Mouse (Mus musculus) MEL (cell line): ENCODE measurements around the gene B230104I21Rik. TPM values are rescaled to one million over a fixed set of nuclear protein-coding genes. Genes with fewer than 3 reads are reported as not detected.

Experiments used
- DNase-seq: peaks from one replicate; pipeline ENCODE4 v3.0.0; 2011; ENCODE audit warnings: low read depth, low spot score
- H3K27ac ChIP-seq: 2 replicates; pipeline ENCODE4 v1.5.1; 2012; ENCODE audit warnings: low read depth, mild to moderate bottlenecking, control low read depth, low read length, moderate library complexity; ENCODE audit not compliant: control insufficient read depth
- H3K27me3 ChIP-seq, 2 experiments: fragments of 150-350 bp in 1 of 2; sonication (generic) in 1 of 2; 2 replicates each; pipeline ENCODE4 v1.6.1; 2012; ENCODE audit warnings: low read length in 2 of 2, mild to moderate bottlenecking in 2 of 2, improper control_type of control experiment in 1 of 2, moderate library complexity in 1 of 2; ENCODE audit not compliant: insufficient read depth in 2 of 2, control insufficient read depth in 1 of 2
- H3K36me3 ChIP-seq, 2 experiments: 2 replicates each; pipeline ENCODE4 v1.6.1; 2012 to 2014; ENCODE audit warnings: low read length in 2 of 2, improper control_type of control experiment in 1 of 2, inconsistent platforms in 1 of 2, mild to moderate bottlenecking in 1 of 2; ENCODE audit not compliant: insufficient read depth in 2 of 2, control insufficient read depth in 1 of 2
- H3K4me1 ChIP-seq, 2 experiments: fragments of 150-350 bp in 1 of 2; sonication (generic) in 1 of 2; 2 replicates each; pipeline ENCODE4 v1.6.1; 2012; ENCODE audit warnings: low read length in 2 of 2, improper control_type of control experiment in 1 of 2, mild to moderate bottlenecking in 1 of 2; ENCODE audit not compliant: insufficient read depth in 2 of 2, control insufficient read depth in 1 of 2
- H3K4me3 ChIP-seq, 2 experiments: fragments of 150-350 bp in 1 of 2; sonication (generic) in 1 of 2; 2 replicates each; pipeline ENCODE4 v1.5.1; 2012; ENCODE audit warnings: low read depth in 2 of 2, low read length in 2 of 2, mild to moderate bottlenecking in 2 of 2, moderate library complexity in 2 of 2, control low read depth in 1 of 2, improper control_type of control experiment in 1 of 2; ENCODE audit not compliant: control insufficient read depth in 1 of 2, insufficient read depth in 1 of 2
- H3K79me2 ChIP-seq: 2 replicates; pipeline ENCODE4 v1.6.1; 2012; ENCODE audit warnings: mild to moderate bottlenecking, low read length, moderate library complexity; ENCODE audit not compliant: control insufficient read depth, poor library complexity, insufficient read depth
- H3K9ac ChIP-seq: 2 replicates; pipeline ENCODE4 v1.6.1; 2012; ENCODE audit warnings: low read depth, mild to moderate bottlenecking, control low read depth, low read length, moderate library complexity; ENCODE audit not compliant: control insufficient read depth, poor library complexity, severe bottlenecking
- H3K9me3 ChIP-seq: fragments of 150-350 bp; sonication (generic); replicated peaks from 2 replicates; pipeline ENCODE4 v1.6.1; 2012; ENCODE audit warnings: mild to moderate bottlenecking, low read length, improper control_type of control experiment, moderate library complexity; ENCODE audit not compliant: insufficient read depth
- CHD1 ChIP-seq: IDR thresholded peaks from 2 replicates; pipeline ENCODE4 v1.6.1; 2012; ENCODE audit warnings: low read depth, mild to moderate bottlenecking, inconsistent platforms, low read length, improper control_type of control experiment
- CHD2 ChIP-seq: IDR thresholded peaks from 2 replicates; pipeline ENCODE4 v1.6.1; 2011; ENCODE audit warnings: low read length, improper control_type of control experiment
- CTCF ChIP-seq, 3 experiments: IDR thresholded peaks in 2 of 3; conservative IDR thresholded peaks in 1 of 3; 2 replicates each; pipeline ENCODE4 v1.5.1; 2011 to 2012; ENCODE audit warnings: low read length in 3 of 3, low read depth in 2 of 3, mild to moderate bottlenecking in 2 of 3, improper control_type of control experiment in 1 of 3, inconsistent platforms in 1 of 3, mixed read lengths in 1 of 3, moderate library complexity in 1 of 3; ENCODE audit not compliant: control insufficient read depth in 1 of 3, insufficient read depth in 1 of 3, poor library complexity in 1 of 3, severe bottlenecking in 1 of 3
- E2F4 ChIP-seq: IDR thresholded peaks from 2 replicates; pipeline ENCODE4 v1.6.1; 2011; ENCODE audit warnings: low read depth, low read length, improper control_type of control experiment, borderline replicate concordance
- ELF1 ChIP-seq: IDR thresholded peaks from 2 replicates; pipeline ENCODE4 v1.6.1; 2014; ENCODE audit warnings: low read depth, mild to moderate bottlenecking, inconsistent platforms, low read length, improper control_type of control experiment, moderate library complexity
- EP300 ChIP-seq, 2 experiments: IDR thresholded peaks; 2 replicates each; pipeline ENCODE4 v1.6.1; 2011; ENCODE audit warnings: improper control_type of control experiment in 2 of 2, low read length in 2 of 2, low read depth in 1 of 2, mild to moderate bottlenecking in 1 of 2
- ETS1 ChIP-seq: IDR thresholded peaks from 2 replicates; pipeline ENCODE4 v1.6.1; 2012; ENCODE audit warnings: low read depth, mild to moderate bottlenecking, inconsistent platforms, low read length, improper control_type of control experiment, moderate library complexity
- GATA1 ChIP-seq: IDR thresholded peaks from 2 replicates; pipeline ENCODE4 v1.6.1; 2011; ENCODE audit warnings: low read depth, low read length, improper control_type of control experiment
- HCFC1 ChIP-seq: IDR thresholded peaks from 2 replicates; pipeline ENCODE4 v1.6.1; 2012; ENCODE audit warnings: low read depth, mild to moderate bottlenecking, inconsistent platforms, low read length, improper control_type of control experiment, moderate library complexity
- KAT2A ChIP-seq: conservative IDR thresholded peaks from 2 replicates; pipeline ENCODE4 v1.6.1; 2012; ENCODE audit warnings: low read depth, low read length, improper control_type of control experiment, inconsistent platforms
- MAX ChIP-seq: IDR thresholded peaks from 2 replicates; pipeline ENCODE4 v1.6.1; 2011; ENCODE audit warnings: low read length, improper control_type of control experiment
- MAZ ChIP-seq: IDR thresholded peaks from 2 replicates; pipeline ENCODE4 v1.6.1; 2012; ENCODE audit warnings: low read depth, mild to moderate bottlenecking, inconsistent platforms, low read length, improper control_type of control experiment
- MEF2A ChIP-seq: IDR thresholded peaks from 2 replicates; pipeline ENCODE4 v1.6.1; 2014; ENCODE audit warnings: low read depth, mild to moderate bottlenecking, inconsistent platforms, low read length, improper control_type of control experiment; ENCODE audit not compliant: poor library complexity, insufficient replicate concordance, severe bottlenecking; ENCODE audit errors: extremely low read depth
- MXI1 ChIP-seq: IDR thresholded peaks from 2 replicates; pipeline ENCODE4 v1.6.1; 2011; ENCODE audit warnings: mild to moderate bottlenecking, low read depth, low read length, improper control_type of control experiment
- MYC ChIP-seq: IDR thresholded peaks from 2 replicates; pipeline ENCODE4 v1.6.1; 2011; ENCODE audit warnings: low read depth, mild to moderate bottlenecking, low read length, improper control_type of control experiment, moderate library complexity
- NELFE ChIP-seq: IDR thresholded peaks from 2 replicates; pipeline ENCODE4 v1.6.1; 2011; ENCODE audit warnings: low read depth, low read length, improper control_type of control experiment
- POLR2A ChIP-seq, 2 experiments: IDR thresholded peaks; 2 replicates each; pipeline ENCODE4 v1.6.1; 2011 to 2012; ENCODE audit warnings: low read length in 2 of 2, mild to moderate bottlenecking in 2 of 2, control low read depth in 1 of 2, improper control_type of control experiment in 1 of 2, low read depth in 1 of 2, moderate library complexity in 1 of 2; ENCODE audit not compliant: control insufficient read depth in 1 of 2, insufficient read depth in 1 of 2, poor library complexity in 1 of 2
- POLR2AphosphoS5 ChIP-seq: IDR thresholded peaks from 2 replicates; pipeline ENCODE4 v1.6.1; 2012; ENCODE audit warnings: low read depth, borderline replicate concordance, mild to moderate bottlenecking, inconsistent platforms, low read length, moderate library complexity, mixed read lengths
- SIN3A ChIP-seq: IDR thresholded peaks from 2 replicates; pipeline ENCODE4 v1.6.1; 2012; ENCODE audit warnings: low read length, improper control_type of control experiment, inconsistent platforms
- SMC3 ChIP-seq: IDR thresholded peaks from 2 replicates; pipeline ENCODE4 v1.6.1; 2011; ENCODE audit warnings: low read depth, low read length, improper control_type of control experiment
- TAL1 ChIP-seq: IDR thresholded peaks from 2 replicates; pipeline ENCODE4 v1.6.1; 2012; ENCODE audit warnings: mild to moderate bottlenecking, inconsistent platforms, low read length, moderate library complexity, mixed read lengths
- TCF12 ChIP-seq: IDR thresholded peaks from 2 replicates; pipeline ENCODE4 v1.6.1; 2014; ENCODE audit warnings: low read depth, mild to moderate bottlenecking, inconsistent platforms, low read length, improper control_type of control experiment, moderate library complexity
- USF1 ChIP-seq: IDR thresholded peaks from 2 replicates; pipeline ENCODE4 v1.6.1; 2014; ENCODE audit warnings: low read depth, mild to moderate bottlenecking, inconsistent platforms, low read length, improper control_type of control experiment, moderate library complexity
- USF2 ChIP-seq, 2 experiments: IDR thresholded peaks; 2 replicates each; pipeline ENCODE4 v1.6.1; 2011 to 2012; ENCODE audit warnings: improper control_type of control experiment in 2 of 2, low read length in 2 of 2, borderline replicate concordance in 1 of 2, inconsistent platforms in 1 of 2, low read depth in 1 of 2, mild to moderate bottlenecking in 1 of 2; ENCODE audit not compliant: insufficient read depth in 1 of 2
- ZC3H11A ChIP-seq: IDR thresholded peaks from 2 replicates; pipeline ENCODE4 v1.6.1; 2012; ENCODE audit warnings: low read depth, mild to moderate bottlenecking, inconsistent platforms, low read length, improper control_type of control experiment
- ZMIZ1 ChIP-seq: IDR thresholded peaks from 2 replicates; pipeline ENCODE4 v1.6.1; 2012; ENCODE audit warnings: low read depth, mild to moderate bottlenecking, inconsistent platforms, low read length, improper control_type of control experiment, moderate library complexity
- polyA plus RNA-seq, 2 experiments: library from polyadenylated mRNA; stranded (reverse) in 1 of 2; unstranded in 1 of 2; fragments of >175 nt in 1 of 2; fragments of >200 nt in 1 of 2; gene quantifications; 2 replicates each; pipeline versions ENCODE4 v1.2.1 to v1.2.4; 2012; ENCODE audit warnings: low replicate concordance in 2 of 2, low read depth in 1 of 2; ENCODE audit not compliant: insufficient read length in 2 of 2, insufficient read depth in 1 of 2, missing spikeins in 1 of 2
- total RNA-seq: library from RNA; depleted of rRNA; stranded (reverse); fragments of 300-350 nt; gene quantifications from 2 replicates; pipeline ENCODE4 v1.2.3, GENCODE M21; 2012

The B230104I21Rik gene
- total and polyA plus RNA-seq, 3 experiments: not detected

GRCm38 (mm10) chr4:154394123-154394722, 58.3 kb downstream of the B230104I21Rik start:
- no peak for DNase-seq

GRCm38 (mm10) chr4:154396652-154397301, 60.9 kb downstream of the B230104I21Rik start:
- no peak overlapping the region for H3K27ac ChIP-seq
- no peaks in the 10 kb centered on the region for H3K36me3 ChIP-seq
- H3K27me3 ChIP-seq: no peaks in the 10 kb centered on the region
- no peaks in the 10 kb centered on the region for H3K4me1 ChIP-seq
- no peaks in the 10 kb centered on the region for H3K9me3 ChIP-seq
- no peak overlapping the region for H3K9ac ChIP-seq
- no peak for DNase-seq
- TF ChIP-seq MAZ: no peak
- no peak for TF ChIP-seq E2F4
- TF ChIP-seq NELFE: no peak
- TF ChIP-seq CHD2: no peak
- no peak for TF ChIP-seq EP300 (IDR thresholded peaks at IDR 0.05; ENCODE audit: low read depth in 1 of 2, low read length in 2 of 2)
- TF ChIP-seq MYC: no peak
- no peak for TF ChIP-seq SMC3
- TF ChIP-seq MAX: no peak
- TF ChIP-seq ELF1: no peak
- TF ChIP-seq POLR2AphosphoS5: no peak
- TF ChIP-seq TAL1: no peak
- no peak for TF ChIP-seq MXI1
- H3K79me2 ChIP-seq: no peaks in the 10 kb centered on the region
- no peak overlapping the region for H3K4me3 ChIP-seq

More at GRCm38 (mm10) chr4:154394123-154394722, 58.3 kb downstream of the B230104I21Rik start:
- Histone ChIP-seq H3K27me3 (no peaks in the 10 kb centered on the region), H3K79me2 (no peaks in the 10 kb centered on the region), H3K9me3 (no peaks in the 10 kb centered on the region), H3K4me3 (no peak overlapping the region), H3K27ac (no peak overlapping the region), H3K9ac (no peak overlapping the region)
- TF ChIP-seq ZC3H11A (no peak), HCFC1 (no peak), CTCF (IDR thresholded peaks at IDR 0.05 in 2 of 3, conservative IDR thresholded peaks at IDR 0.05 in 1 of 3; ENCODE audit: control insufficient read depth in 1 of 3, insufficient read depth in 1 of 3, low read depth in 2 of 3, low read length in 3 of 3, poor library complexity in 1 of 3, severe bottlenecking in 1 of 3) (no peak), POLR2A (IDR thresholded peaks at IDR 0.05; ENCODE audit: control insufficient read depth in 1 of 2, insufficient read depth in 1 of 2, low read depth in 1 of 2, low read length in 2 of 2, poor library complexity in 1 of 2) (no peak), EP300 (IDR thresholded peaks at IDR 0.05; ENCODE audit: low read depth in 1 of 2, low read length in 2 of 2) (no peak), ETS1 (no peak), CHD1 (no peak), ZMIZ1 (no peak), GATA1 (no peak), MEF2A (no peak), USF1 (no peak), SIN3A (no peak), MYC (no peak), KAT2A (no peak), USF2 (IDR thresholded peaks at IDR 0.05; ENCODE audit: borderline replicate concordance in 1 of 2, insufficient read depth in 1 of 2, low read depth in 1 of 2, low read length in 2 of 2) (no peak), TAL1 (no peak), TCF12 (no peak)
- TF ChIP-seq, all 39 proteins: peak for 0
- Histone ChIP-seq H3K4me1 (no peaks in the 10 kb centered on the region), H3K36me3 (no peaks in the 10 kb centered on the region)
